Comparison of ENCODE assay signal across 15 mouse cellular contexts in genomic region chr15:67048148-67048547, GRCm38 (mm10).
DNase-seq lines count a peak whose midpoint lies in the region; ATAC-seq lines count a peak whose summit lies in the region.
"Had no signal": no experiment of that assay in that cellular context is flagged by ENCODE, and none has a peak within 500 bp of the region (broad histone marks: within the 10 kb centered on the region; RNA-seq: fewer than 3 reads in every experiment).

No protein-coding gene starts in this region.

- WGBS in heart, embryonic 12.5 days, result 90% methylated on average over 5 of the region's 5 CpGs
- 62% methylated on average over 5 of the region's 5 CpGs for WGBS in liver, embryonic 16.5 days (ENCODE audit: insufficient replicate concordance)

- no peak overlapping the region for H3K9ac ChIP-seq in heart, embryonic 12.5 days
- H3K9ac ChIP-seq in liver, embryonic 16.5 days (ENCODE audit: low read depth, low read length), result no peak overlapping the region
- H3K9ac ChIP-seq: hindbrain, embryonic 12.5 days had no signal

- no peak for ATAC-seq in heart, embryonic 12.5 days (ENCODE audit: insufficient number of reproducible peaks, low FRiP score)
- peak; percentile 46 for ATAC-seq in common myeloid progenitor, adult 5-6 weeks (replicated peaks; ENCODE audit: low read depth, poor library complexity, severe bottlenecking)
- peak; percentile 78 for ATAC-seq in liver, embryonic 16.5 days (ENCODE audit: low read depth)
- ATAC-seq in monocyte, adult 5-6 weeks (replicated peaks; ENCODE audit: insufficient number of reproducible peaks, low FRiP score, low TSS enrichment, poor library complexity, severe bottlenecking), result peak; percentile 24; the same call in 1 of the 2 replicates
- no peak for ATAC-seq in inflammation-experienced regulatory T-cells, adult 6 months
- ATAC-seq: activated CD4-positive, CD25-positive, alpha-beta regulatory T cell, adult 4 months had no signal

- peak; percentile 84 for DNase-seq in heart, adult 11 months
- no peak for DNase-seq in adrenal gland, adult 8-10 months
- no peak for DNase-seq in layer of hippocampus, adult 9-10 months (ENCODE audit: low spot score)
- DNase-seq: cerebellum, postnatal 25 days; kidney, adult 11 months; kidney, postnatal 25 days; right cerebral cortex, postnatal 4 days; thymus, adult 18-20 months had no signal

- H3K36me3 ChIP-seq in heart, embryonic 12.5 days, result no peaks in the 10 kb centered on the region
- no peaks in the 10 kb centered on the region for H3K36me3 ChIP-seq in liver, embryonic 16.5 days (ENCODE audit: control insufficient read depth, insufficient read depth)
- H3K36me3 ChIP-seq: hindbrain, embryonic 12.5 days had no signal

- H3K4me2 ChIP-seq in heart, embryonic 12.5 days, result no peak overlapping the region
- H3K4me2 ChIP-seq in liver, embryonic 16.5 days (ENCODE audit: low read depth, low read length), result no peak overlapping the region
- H3K4me2 ChIP-seq: hindbrain, embryonic 12.5 days had no signal

- H3K27me3 ChIP-seq in heart, embryonic 12.5 days (replicated peaks), result no peaks in the 10 kb centered on the region; the same call in 1 of the 2 replicates
- no peaks in the 10 kb centered on the region for H3K27me3 ChIP-seq in liver, embryonic 16.5 days (ENCODE audit: control insufficient read depth, insufficient read depth, low read depth, low read length)
- H3K27me3 ChIP-seq: hindbrain, embryonic 12.5 days had no signal

- H3K9me3 ChIP-seq in heart, embryonic 12.5 days (replicated peaks), result no peaks in the 10 kb centered on the region
- no peaks in the 10 kb centered on the region for H3K9me3 ChIP-seq in liver, embryonic 16.5 days (replicated peaks; ENCODE audit: control insufficient read depth, low read length)
- H3K9me3 ChIP-seq: hindbrain, embryonic 12.5 days had no signal

- no peaks in the 10 kb centered on the region for H3K4me1 ChIP-seq in heart, embryonic 12.5 days (replicated peaks)
- peaks cover 9% of the 10 kb centered on the region for H3K4me1 ChIP-seq in liver, embryonic 16.5 days (ENCODE audit: control insufficient read depth, low read depth, low read length)
- H3K4me1 ChIP-seq: hindbrain, embryonic 12.5 days had no signal

- H3K27ac ChIP-seq in heart, embryonic 12.5 days (ENCODE audit: poor library complexity, severe bottlenecking), result no peak overlapping the region
- H3K27ac ChIP-seq in liver, embryonic 16.5 days (ENCODE audit: low read length), result peak overlapping the region; percentile 37; the same call in 1 of the 2 replicates
- H3K27ac ChIP-seq: hindbrain, embryonic 12.5 days had no signal

- H3K4me3 ChIP-seq in heart, embryonic 12.5 days, result no peak overlapping the region
- no peak overlapping the region for H3K4me3 ChIP-seq in liver, embryonic 16.5 days (ENCODE audit: low read depth, low read length)
- H3K4me3 ChIP-seq: hindbrain, embryonic 12.5 days had no signal

Comparison
In these comparisons a context has a peak if more than half of its experiments do, and no peak if none do; other contexts are left out.
1. ATAC-seq: peak in common myeloid progenitor, adult 5-6 weeks (single experiment), liver, embryonic 16.5 days (single experiment) and monocyte, adult 5-6 weeks (single experiment); none in heart, embryonic 12.5 days (single experiment) and inflammation-experienced regulatory T-cells, adult 6 months (single experiment).